Mouse (Mus musculus) ovary, postnatal 36 days (tissue): ENCODE results near the gene Cdh9.

ENCODE experiments used
- DNase-seq: peaks from one replicate; pipeline ENCODE4 v3.0.0; 2022; ENCODE audit warnings: low spot score, mixed read lengths

Cdh9 gene

DNA sequence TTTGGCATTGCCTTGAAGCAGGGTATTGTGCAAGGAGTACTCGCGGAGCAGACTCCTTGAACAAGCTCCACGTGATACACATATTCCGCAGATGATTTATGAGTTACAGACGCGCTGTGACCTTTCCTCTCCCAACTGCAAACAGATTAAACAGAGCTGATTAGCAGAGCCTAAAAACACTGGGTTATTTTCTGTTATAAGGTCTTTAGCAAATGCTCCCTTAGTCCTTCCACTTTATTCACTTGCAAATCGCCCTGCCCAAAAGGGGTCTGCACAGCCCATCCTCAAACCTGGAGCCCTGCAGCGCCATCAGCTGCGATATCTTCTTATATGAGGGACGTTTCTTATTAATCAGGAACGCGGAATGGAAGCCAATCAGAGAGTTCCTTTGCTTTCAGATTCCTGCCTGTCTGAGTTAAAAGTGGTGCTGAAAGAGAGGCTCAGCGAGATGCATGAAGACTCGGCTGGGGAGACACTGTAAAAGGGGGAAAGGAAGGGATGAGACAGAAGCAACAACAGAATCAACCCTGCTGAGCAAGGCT, at the start of gene Cdh9:
Cdh9 (plus strand) TSS at position 287 of the 542 bp plus-strand sequence.
- no peak for DNase-seq

GRCm38 (mm10) chr15:16679096-16679495, 49.5 kb upstream of the Cdh9 start:
- no peak for DNase-seq

DNA sequence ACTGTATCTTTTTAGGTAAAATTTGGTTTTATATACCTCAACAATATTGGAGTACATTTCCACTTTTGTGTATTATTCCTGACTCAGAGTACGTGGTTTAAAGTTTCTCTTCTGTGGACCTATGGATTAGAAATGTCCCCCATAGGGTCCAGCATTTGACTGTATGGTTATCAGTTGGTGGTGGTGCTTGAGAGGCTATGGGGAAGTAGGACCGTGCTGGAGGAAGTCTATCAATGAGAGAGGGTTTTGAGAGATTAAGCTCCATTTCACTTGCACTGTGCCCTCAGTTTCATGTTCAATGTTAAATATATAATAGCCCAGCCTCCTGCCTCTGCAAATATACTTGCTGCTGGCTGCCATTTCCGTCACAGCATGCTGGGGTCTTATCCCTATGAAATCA, 28.7 kb upstream of the Cdh9 start:
- no peak for DNase-seq

GRCm38 (mm10) chr15:16702340-16702739, 26.2 kb upstream of the Cdh9 start:
- no peak for DNase-seq

GRCm38 (mm10) chr15:16739088-16739487, 10.5 kb downstream of the Cdh9 start:
- DNase-seq = no peak

- DNase-seq = no peak
Measured at GRCm38 (mm10) chr15:16746672-16747071, 18.1 kb downstream of the Cdh9 start.

- no peak for DNase-seq
Measured at GRCm38 (mm10) chr15:16763252-16763651, 34.7 kb downstream of the Cdh9 start.

DNA sequence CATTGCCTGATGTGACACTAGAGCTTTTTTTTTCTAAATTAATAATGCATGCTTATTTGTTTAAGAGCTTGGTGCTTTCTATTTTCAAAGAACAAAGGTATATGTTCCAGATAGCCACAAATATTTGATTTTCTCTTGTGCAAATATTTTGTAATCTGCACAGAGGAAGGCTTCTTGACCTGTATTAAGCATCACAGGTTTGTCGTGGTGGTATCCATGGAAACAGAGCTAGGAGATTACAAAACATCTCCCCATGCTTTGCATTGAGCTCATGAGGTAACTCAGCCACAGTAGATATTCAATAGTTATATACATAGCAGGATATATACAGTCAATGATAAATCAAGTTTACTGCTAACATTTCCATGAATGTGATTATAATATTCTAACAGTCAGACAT, 56.0 kb downstream of the Cdh9 start:
- DNase-seq = no peak

GRCm38 (mm10) chr15:16792857-16793256, 64.3 kb downstream of the Cdh9 start:
- no peak for DNase-seq

DNA sequence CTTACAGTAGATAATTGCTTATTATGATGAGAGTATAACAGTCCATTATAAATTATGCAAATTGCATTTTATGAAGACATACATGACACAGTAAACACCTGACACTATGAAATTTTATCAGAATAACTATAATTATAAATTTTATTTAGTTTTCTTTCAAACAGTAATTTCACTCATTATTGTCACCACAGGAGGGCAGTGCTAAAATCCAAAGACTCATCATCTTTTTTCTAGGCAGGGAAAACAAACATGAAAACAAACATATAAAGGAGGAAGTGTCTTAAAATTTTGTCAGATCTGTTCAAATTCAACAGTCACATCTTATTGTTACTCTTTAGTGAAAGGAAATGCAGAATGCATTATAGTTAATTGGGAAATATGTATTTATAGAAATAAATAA, 72.7 kb downstream of the Cdh9 start:
- DNase-seq = no peak

DNA sequence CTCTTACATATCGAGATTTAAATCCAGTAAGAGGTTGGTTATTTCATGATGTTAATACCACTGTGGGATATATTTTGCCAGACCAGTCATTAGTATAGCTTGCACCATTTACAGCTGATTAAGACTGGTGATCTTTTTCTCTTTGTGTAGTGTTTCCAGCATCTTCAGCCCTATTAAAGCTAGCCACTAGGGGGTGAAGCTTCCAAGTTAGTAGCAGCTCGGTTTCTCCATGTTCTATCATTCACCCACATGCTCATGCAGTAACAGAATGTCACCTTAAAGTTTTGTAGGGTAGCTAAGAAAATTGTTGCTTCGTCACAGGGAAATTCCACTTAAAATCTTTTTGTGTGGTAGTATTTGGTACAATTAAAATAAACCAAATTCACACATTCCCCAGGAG, 82.2 kb downstream of the Cdh9 start:
- DNase-seq = no peak

- no peak for DNase-seq
Measured at GRCm38 (mm10) chr15:16814035-16814434, 85.5 kb downstream of the Cdh9 start.

DNA sequence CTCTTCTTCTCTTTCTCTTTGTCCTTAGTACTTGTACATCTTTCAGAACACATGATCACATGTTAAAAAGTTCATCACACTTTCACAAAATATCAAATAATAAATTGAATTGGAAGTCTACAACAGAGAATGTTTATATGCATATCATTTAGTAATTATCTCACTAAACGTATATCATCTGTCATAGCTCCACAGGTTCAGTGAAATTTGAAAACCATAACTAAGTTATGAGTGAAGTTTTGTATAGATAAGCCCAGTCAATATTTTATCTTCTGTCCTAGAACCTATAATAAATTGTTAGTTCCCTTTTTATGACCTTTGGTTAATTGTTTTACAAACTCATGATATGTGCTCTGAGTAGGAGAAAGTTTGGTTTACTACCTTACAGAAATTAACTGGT, 106.2 kb downstream of the Cdh9 start:
- no peak for DNase-seq

- DNase-seq = no peak
Measured at GRCm38 (mm10) chr15:16882542-16882941, 154.0 kb downstream of the Cdh9 start.

DNA sequence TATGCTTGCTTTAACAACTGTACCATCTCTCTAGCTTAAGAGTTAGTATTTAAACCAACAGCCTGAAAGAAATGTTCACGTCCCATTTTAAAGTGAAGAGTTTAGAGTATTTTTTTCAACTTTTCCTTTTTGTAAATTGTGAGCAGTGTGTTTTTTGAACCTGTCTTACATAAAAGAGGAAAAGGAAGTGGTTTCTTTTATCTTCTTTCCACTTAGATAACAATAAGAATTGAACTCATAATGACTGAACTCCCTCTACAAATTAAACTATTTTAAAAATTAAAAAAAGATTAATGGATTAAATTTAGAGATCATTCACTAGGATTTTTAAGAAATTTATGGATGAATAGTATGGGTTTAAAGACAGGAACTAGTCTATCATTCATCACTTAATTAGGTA, 168.1 kb downstream of the Cdh9 start:
- DNase-seq = no peak
